Mouse (Mus musculus): ENCODE data around the gene Skida1. TPM values are rescaled to one million over a fixed set of nuclear protein-coding genes. Genes with fewer than 3 reads are reported as not detected.

Skida1 gene
- 0.34 TPM for polyA plus RNA-seq (2017; shearing (Covaris generic))

GRCm38 (mm10) chr2:18048453-18049075, at the start of gene Skida1:
Skida1 (minus strand) TSS chr2:18049051.

DNA sequence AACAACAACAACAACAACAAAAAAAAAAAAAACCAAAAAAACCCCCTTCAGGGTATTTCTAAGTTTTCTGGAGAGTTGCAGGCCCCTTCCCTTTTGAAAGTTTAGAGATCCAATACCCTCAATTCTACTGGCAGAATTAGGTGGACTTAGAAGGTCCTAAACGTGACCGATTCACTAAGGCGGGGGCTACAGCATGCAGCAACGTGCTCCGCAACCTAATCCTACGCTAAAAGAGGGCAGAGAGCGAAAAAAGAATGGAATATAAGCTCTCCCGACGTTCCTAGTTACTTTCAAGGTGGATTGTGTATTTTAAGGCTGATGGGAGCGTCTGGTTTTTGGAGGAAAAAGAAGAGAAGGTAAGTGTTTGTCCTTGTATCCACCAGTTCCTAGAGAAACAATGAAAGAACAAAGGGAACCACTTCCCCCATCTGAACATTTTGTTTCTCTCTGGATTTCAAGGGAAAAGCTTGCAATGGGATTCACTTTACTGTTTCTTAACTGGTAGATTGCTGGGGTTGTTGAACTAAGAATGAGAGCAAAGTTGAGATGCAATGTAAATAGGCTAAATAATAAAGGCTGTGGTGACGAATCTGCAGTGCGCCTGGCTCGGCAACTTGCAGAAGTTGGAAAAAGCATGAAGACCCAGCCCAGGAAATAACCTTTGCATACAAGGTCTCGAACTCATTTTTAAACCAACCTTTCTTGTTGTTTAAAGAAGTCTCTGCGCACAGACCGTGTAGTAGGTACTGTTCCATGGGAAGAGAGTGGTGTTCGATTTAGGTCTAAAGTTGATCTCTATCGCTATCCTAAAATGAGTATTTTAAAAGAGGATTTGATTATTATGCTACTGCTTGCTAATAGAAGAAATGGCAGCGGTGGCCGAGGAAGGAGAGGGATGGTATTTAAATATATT, 6.4 kb upstream of the Skida1 start, which contains the start of gene Mllt10:
Gene Mllt10, plus strand, starts transcription at position 222 of the 913 bp plus-strand sequence.

GRCm38 (mm10) chr2:18037491-18037890, 11.4 kb downstream of the Skida1 start, which contains the start of gene A930004D18Rik:
A930004D18Rik (minus strand) TSS chr2:18037737.

DNA sequence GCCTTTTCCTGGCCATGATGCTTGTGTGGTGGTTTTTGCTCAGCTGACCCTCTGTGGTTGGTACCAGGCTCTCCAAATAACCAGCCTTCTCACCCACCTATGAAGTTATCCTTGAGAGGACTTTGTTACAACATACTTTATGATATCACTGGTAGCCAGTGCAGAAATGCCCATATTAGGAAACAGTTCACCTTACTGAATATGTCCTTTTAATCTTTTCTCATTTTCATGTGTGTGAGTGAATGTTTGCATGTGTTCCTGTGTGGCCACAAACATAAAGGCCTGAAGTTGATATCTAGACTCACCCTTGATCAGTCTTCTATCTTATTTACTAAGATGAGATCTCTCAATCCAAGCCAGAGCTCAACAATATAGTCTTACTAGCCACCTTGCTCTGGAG, 52.0 kb downstream of the Skida1 start, which contains the start of gene H2al2a:
Gene H2al2a, minus strand, starts transcription at position 101 of the 400 bp plus-strand sequence.

Other genes with a start within 250 kb of the Skida1 start
- gene H2al2a, start 52.1 kb downstream of the Skida1 start, polyA plus RNA-seq (2017; shearing (Covaris generic)) = not detected
- gene A930004D18Rik, start 11.3 kb downstream of the Skida1 start, polyA plus RNA-seq (2017; shearing (Covaris generic)) = 3.9 TPM
- 113 TPM for gene Mllt10, start 6.2 kb upstream of the Skida1 start, polyA plus RNA-seq (2017; shearing (Covaris generic))